Mouse (Mus musculus): ENCODE measurements at regions not wholly inside any gene's neighbourhood (a gene's known extent, or its start where the extent isn't known, plus 50 kb on each side); places are given as distances from the start of the nearest gene placed in this dataset.

DNA sequence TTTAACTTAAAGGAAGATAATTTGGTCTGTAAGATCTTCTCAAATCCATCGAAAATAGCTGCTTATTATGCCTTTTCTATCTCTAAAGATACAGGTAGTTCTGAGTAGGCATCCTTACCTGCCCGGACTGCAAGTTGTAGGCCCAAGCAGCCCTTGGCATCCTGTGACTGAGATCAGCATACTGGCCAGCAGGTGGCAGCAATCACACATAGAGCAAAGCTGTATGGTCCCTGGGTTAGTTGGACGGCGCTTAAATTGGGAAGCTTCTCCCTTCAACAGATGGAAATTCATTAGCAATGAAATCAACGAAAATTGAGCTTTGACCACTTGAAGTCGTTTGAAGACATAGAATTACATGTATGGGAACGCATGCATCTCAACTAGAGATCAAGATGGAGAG, 61.0 kb downstream of the Ccng2 start:
- DNase-seq (ENCODE audit: low read depth, low spot score), result peak; percentile 35

- DNase-seq (ENCODE audit: low read depth, low spot score), result no peak
Observed at GRCm38 (mm10) chr5:93330851-93331250, 63.8 kb downstream of the Ccng2 start.

- no peak for DNase-seq (ENCODE audit: low read depth, low spot score)
Observed at GRCm38 (mm10) chr5:93353101-93353500, 86.0 kb downstream of the Ccng2 start.

Measured in CD4-positive helper T cell, adult 2 months (primary cell).